Mouse (Mus musculus) heart, adult 8-10 months (tissue): Measurements from ENCODE around the gene Lpin2. TPM values are rescaled to one million over a fixed set of nuclear protein-coding genes. Genes with fewer than 3 reads are reported as not detected.

Experiments
- DNase-seq: peaks from one replicate; pipeline ENCODE4 v3.0.0; 2022; ENCODE audit warnings: low spot score
- total RNA-seq, 4 experiments: library from RNA; stranded (reverse); gene quantifications; 2 replicates each; pipeline ENCODE4 v1.2.4; 2022

Lpin2 gene
- total RNA-seq, 4 experiments from 2014 or later: 7.4 to 11.1 (median 10.0) TPM

- no peak for DNase-seq
Measured at GRCm38 (mm10) chr17:71202136-71202535, 19.8 kb downstream of the Lpin2 start.

DNA sequence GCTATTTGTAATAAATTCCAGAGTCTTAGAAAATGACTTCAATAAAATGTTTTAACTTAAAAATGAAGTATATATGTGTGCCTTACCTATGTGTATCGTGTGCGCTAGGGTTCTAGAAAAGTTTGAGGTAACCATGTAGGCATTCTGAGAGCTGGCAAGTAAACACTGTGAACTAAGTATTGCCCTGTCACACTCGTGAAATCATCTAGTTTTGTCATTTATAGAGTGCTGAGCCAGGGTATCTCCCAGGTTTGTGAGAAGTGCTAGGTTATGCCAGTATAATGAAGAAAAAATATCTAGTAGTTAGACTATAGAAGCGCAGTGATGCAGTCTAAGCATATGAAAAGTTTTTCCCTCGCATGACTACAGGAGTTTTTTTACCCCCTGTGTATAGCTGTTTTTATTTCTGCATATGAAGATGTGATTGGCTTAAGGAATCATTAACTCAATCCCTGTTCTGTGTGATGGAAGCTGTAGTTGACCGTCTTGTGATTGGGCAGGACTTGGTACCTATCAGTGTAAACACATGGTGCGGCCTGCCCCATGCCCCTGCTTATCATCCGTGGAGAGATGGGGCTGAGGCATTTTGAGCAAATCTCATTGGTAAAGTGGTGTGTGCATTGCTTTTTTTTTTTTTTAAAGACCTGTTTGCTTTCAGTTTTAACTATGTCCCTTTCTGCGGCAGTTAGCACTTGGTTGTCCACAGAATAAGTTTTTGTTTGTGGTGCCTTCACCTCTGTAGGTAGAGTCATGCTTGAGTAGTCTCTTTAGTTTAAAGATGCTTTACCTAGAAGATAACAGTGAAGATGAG, 21.8 kb downstream of the Lpin2 start:
- DNase-seq: no peak

DNA sequence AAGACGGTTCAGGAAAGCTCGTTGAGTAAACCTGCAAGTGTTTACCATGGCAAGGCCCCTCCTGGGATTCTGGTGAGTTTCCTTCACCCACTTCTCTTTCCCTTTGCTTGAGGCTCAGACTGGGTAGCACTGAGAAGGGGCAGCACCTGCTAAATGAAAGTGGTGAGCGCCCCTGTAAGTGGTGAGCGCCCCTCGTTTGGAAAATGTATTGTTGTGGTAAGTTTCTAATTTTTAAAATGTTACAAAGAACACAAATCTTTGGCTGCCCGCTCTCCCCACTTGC, 22.4 kb downstream of the Lpin2 start:
- no peak for DNase-seq

DNA sequence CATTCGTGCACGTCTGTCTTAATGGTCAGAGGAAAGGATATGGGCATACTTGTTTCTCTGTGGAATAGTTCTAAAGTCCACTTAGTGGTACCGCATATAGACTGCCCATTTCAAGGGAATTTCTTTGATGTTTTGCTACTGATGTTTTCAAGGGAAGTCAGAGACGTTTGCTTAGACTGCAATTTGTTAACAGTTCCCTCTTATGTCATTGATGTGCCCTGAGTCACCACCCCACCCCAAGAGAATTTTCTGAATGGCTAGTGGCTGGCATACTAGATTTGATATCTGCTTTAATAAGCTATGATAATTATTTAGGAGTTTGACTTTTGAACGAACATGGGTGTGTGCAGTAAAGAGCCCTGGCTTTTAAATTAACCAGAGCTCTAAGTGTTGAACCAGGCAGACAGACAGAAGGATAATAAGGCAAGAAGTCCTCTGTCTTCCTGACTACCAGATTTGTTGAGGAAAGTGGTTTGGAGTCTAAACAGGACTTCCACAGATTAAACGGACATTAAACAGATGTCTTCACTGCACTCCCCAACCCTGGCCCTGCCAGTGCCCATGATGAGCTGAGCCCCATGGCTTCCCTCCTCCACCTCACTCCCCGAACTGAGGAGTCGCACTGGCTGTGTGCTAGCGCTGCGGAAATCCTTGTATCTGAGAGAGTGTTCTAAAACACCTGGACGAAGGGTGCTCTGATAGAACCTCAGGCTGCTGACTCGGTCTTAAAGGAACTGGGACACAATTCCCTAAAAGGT, 24.0 kb downstream of the Lpin2 start:
- DNase-seq: no peak

DNA sequence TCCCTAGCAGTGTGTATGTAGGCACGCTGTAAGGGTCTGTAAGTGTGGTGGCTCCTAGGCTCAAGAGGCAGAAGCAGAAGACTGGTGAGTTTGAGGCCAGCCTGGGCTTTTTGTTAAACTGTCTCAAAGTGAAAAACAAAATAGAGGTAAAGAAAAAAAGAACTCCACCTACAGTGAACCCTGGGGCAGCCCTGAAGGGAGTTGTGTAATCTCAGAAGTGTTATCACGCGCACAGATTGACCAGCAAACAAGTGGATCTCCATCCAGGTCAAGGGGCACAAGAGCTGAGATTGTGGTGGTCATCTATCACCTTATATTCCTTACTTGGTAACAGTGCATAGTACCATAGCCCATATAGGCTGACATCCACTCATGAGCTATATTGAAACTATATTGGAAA, 24.9 kb downstream of the Lpin2 start:
- no peak for DNase-seq

DNA sequence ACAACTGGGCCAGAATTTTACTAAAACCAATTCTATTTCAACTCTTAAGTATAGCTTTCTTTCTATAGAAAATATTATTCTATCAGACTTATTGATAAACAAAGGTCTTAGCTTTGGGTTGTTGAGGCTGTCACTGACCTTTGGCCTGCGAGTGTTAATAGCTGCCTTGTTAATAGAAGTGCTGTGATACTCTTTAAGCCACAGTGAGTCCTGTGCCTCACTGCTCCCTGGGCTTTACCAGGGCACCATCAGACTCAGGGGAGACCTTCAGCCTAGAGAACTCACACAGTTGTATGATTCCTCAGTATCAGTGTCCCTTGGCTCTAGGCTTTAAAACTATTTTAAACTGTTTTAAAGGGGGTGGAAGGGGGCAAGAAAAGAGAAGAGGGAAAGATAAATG, 26.0 kb downstream of the Lpin2 start:
- no peak for DNase-seq

DNA sequence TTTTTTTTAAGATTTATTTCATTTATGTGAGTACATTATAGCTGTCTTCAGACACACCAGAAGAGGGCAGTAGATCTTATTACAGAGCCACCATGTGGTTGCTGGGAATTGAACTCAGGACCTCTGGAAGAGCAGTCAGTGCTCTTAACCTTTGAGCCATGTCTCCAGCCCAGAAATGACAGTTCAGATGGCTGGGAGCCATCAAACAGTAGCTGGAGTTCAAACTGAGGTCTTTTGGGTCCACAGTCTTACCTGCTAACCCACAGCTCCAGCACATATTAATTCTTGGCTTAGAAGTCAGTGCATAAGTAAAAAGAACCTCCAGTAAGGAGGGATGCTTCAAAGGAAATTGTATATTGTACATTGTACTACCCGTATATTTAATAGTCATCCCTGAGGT, 26.6 kb downstream of the Lpin2 start:
- no peak for DNase-seq

GRCm38 (mm10) chr17:71209936-71210335, 27.6 kb downstream of the Lpin2 start:
- no peak for DNase-seq

DNA sequence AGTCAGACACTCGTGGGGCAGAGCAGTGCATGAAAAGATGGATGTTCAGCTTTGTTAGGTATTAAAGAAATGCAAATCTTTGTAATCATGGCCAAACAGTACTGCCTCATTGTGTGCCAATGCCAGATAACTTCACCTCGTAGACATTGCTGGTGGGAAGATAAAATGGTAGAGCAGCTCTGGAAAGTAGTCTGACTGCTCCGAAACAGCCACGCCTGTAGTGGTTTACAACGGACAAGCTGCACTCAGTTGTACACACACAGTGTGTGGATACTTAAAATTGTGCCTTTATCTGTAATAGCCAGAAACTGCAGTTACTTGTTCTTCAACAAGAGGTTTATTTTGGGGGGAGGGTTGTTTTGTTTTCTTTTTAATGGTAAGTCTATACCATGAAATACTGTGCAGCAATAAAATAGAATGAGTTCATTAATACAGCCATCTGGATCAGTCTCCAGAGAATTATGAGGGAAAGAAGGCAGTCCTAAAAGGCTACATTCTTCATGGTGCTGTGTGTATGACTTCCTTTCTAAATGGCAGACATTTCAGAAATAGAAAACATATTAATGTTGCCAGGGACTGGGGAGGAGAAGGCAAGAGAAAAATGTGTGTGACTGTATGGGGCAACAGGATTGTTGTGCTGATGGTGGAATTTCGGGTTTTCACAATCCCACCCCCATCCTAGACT, 29.7 kb downstream of the Lpin2 start:
- DNase-seq: no peak

- no peak for DNase-seq
Measured at GRCm38 (mm10) chr17:71213666-71214065, 31.3 kb downstream of the Lpin2 start.

DNA sequence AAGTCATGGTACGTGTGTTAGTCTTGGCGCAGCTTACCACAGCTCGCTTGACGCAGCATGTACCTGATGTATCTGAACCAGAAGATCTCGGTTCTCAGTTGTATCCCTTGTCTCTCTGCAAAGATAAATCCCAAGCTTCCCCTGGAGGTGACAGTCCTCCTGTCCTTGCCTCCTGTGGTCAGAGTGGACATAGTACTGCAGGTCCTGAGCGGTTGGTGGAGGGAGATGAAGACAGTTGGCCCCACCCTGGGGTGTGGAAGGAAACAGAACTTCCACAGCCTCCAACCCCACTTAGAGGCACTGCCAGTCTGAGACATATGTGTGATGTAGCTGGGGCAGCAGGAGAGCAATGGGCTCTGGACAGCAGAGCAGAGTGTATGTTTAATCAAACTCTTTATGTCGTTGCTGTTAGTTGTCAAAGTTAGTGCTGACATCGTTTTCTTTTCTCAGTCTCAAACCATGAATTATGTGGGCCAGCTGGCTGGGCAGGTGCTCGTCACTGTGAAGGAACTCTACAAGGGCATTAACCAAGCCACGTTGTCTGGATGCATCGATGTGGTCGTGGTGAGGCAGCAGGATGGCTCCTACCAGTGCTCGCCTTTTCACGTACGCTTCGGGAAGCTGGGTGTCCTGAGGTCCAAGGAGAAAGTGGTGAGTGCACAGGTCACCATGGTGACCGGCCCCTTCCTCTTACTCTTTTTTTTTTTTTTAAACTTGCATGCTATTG, 32.3 kb downstream of the Lpin2 start:
- DNase-seq: no peak

- DNase-seq: no peak
Measured at GRCm38 (mm10) chr17:71215241-71215839, 33.0 kb downstream of the Lpin2 start.

GRCm38 (mm10) chr17:71216263-71216662, 33.9 kb downstream of the Lpin2 start:
- DNase-seq: no peak

DNA sequence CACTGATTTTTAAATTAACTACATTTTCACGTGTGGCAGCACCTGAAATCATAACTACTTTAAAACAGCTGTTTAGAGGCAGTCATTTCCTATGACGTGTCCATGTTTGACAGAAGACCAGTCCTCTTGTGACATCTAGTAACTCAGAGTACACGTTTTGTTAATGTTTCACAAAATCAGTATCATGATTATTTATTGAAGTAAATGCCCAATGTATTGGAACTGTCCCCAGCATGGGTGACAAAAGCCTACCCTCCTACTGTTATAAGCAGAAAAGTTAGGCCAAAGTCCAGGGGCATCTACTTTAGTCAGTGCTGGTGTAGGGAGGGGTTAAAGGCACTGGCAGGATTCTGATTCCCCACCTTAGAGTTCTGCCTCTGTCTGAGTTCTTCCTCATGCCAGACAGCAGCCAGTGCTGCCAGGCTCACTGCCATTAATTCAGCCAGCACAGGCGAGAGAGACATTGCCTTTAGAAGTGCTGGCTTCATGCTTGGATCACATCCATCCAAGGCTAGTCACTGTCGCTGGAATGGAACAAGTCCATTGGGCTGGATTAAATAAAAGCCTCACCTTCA, 34.8 kb downstream of the Lpin2 start:
- DNase-seq: no peak

- no peak for DNase-seq
Measured at GRCm38 (mm10) chr17:71221383-71221782, 39.0 kb downstream of the Lpin2 start.

GRCm38 (mm10) chr17:71223676-71224075, 41.3 kb downstream of the Lpin2 start:
- no peak for DNase-seq

DNA sequence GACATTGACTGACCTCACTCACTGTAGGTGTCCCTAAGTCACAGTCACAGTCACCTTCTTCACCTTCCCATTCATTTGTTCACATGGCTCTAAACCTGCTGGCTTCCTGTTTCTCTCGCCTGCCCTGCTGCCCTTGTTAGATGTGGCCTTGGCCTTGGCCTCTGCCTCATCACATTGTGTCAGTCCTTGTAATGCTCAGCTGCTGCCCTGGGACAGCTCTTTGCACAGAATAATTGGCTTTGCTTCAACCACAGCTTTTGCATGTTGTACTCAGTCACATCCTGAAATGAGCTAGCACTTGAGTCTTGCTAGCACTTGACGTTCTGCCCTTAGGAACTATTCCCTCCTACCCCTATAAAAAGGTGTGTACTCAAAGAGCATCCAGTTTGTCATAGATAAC, 42.2 kb downstream of the Lpin2 start:
- DNase-seq: no peak

GRCm38 (mm10) chr17:71225091-71225490, 42.7 kb downstream of the Lpin2 start:
- no peak for DNase-seq

- no peak for DNase-seq
Measured at GRCm38 (mm10) chr17:71227128-71227895, 45.0 kb downstream of the Lpin2 start.

- no peak for DNase-seq
Measured at GRCm38 (mm10) chr17:71228651-71229050, 46.3 kb downstream of the Lpin2 start.
